Mouse (Mus musculus): Measurements from ENCODE around the gene Mknk2. TPM values are rescaled to one million over a fixed set of nuclear protein-coding genes. Genes with fewer than 3 reads are reported as not detected.

Mknk2 gene
- total and polyA plus RNA-seq, 2 experiments: 87.0 to 88.6 TPM

GRCm38 (mm10) chr10:80686617-80687016 lies 8.7 kb upstream of the Mknk2 start:
- no peak overlapping the region for H3K9ac ChIP-seq (ENCODE audit: low read depth, low read length)
- no peaks in the 10 kb centered on the region for H3K36me3 ChIP-seq (ENCODE audit: control insufficient read depth, insufficient read depth, low read length)
- TF ChIP-seq POLR2A (IDR thresholded peaks at IDR 0.05; ENCODE audit: extremely low read depth, insufficient read depth, low read length) (no peak), CTCF (IDR thresholded peaks at IDR 0.05; ENCODE audit: low read depth, low read length) (no peak)
- no peaks in the 10 kb centered on the region for H3K27me3 ChIP-seq (ENCODE audit: control insufficient read depth, insufficient read depth, low read length)
- 91% methylated on average over 3 of the region's 3 CpGs for WGBS
- no peak for DNase-seq (ENCODE audit: extremely low read depth, low read depth, low spot score)
- H3K79me2 ChIP-seq (ENCODE audit: control insufficient read depth, insufficient read depth, low read length): no peaks in the 10 kb centered on the region
- peaks cover 3% of the 10 kb centered on the region; the same call in 1 of the 2 replicates for H3K4me1 ChIP-seq (ENCODE audit: control insufficient read depth, insufficient read depth, low read length)
- H3K4me3 ChIP-seq (ENCODE audit: insufficient read depth, low read depth, low read length): no peak overlapping the region
- no peak overlapping the region for H3K27ac ChIP-seq (replicated peaks; ENCODE audit: insufficient read depth, low read depth, low read length)

GRCm38 (mm10) chr10:80684984-80685383 lies 7.1 kb upstream of the Mknk2 start:
- no peak for DNase-seq (ENCODE audit: extremely low read depth, low read depth, low spot score)
- WGBS: 93% methylated on average over 4 of the region's 4 CpGs
- TF ChIP-seq CTCF (IDR thresholded peaks at IDR 0.05; ENCODE audit: low read depth, low read length) (no peak), POLR2A (IDR thresholded peaks at IDR 0.05; ENCODE audit: extremely low read depth, insufficient read depth, low read length) (no peak)
- Histone ChIP-seq H3K36me3 (ENCODE audit: control insufficient read depth, insufficient read depth, low read length) (no peaks in the 10 kb centered on the region), H3K9ac (ENCODE audit: low read depth, low read length) (no peak overlapping the region), H3K27ac (replicated peaks; ENCODE audit: insufficient read depth, low read depth, low read length) (no peak overlapping the region), H3K79me2 (ENCODE audit: control insufficient read depth, insufficient read depth, low read length) (no peaks in the 10 kb centered on the region), H3K4me3 (ENCODE audit: insufficient read depth, low read depth, low read length) (no peak overlapping the region), H3K4me1 (ENCODE audit: control insufficient read depth, insufficient read depth, low read length) (peaks cover 5% of the 10 kb centered on the region; the same call in 1 of the 2 replicates), H3K27me3 (ENCODE audit: control insufficient read depth, insufficient read depth, low read length) (no peaks in the 10 kb centered on the region)

- Histone ChIP-seq H3K36me3 (ENCODE audit: control insufficient read depth, insufficient read depth, low read length) (no peaks in the 10 kb centered on the region), H3K9ac (ENCODE audit: low read depth, low read length) (no peak overlapping the region)
- 62% methylated on average over 6 of the region's 6 CpGs for WGBS
Observed at GRCm38 (mm10) chr10:80684214-80684613, 6.3 kb upstream of the Mknk2 start.

GRCm38 (mm10) chr10:80683647-80684046 lies 5.7 kb upstream of the Mknk2 start:
- Histone ChIP-seq H3K27me3 (ENCODE audit: control insufficient read depth, insufficient read depth, low read length) (no peaks in the 10 kb centered on the region), H3K9ac (ENCODE audit: low read depth, low read length) (no peak overlapping the region), H3K36me3 (ENCODE audit: control insufficient read depth, insufficient read depth, low read length) (no peaks in the 10 kb centered on the region), H3K79me2 (ENCODE audit: control insufficient read depth, insufficient read depth, low read length) (no peaks in the 10 kb centered on the region), H3K4me3 (ENCODE audit: insufficient read depth, low read depth, low read length) (no peak overlapping the region), H3K27ac (replicated peaks; ENCODE audit: insufficient read depth, low read depth, low read length) (no peak overlapping the region), H3K4me1 (ENCODE audit: control insufficient read depth, insufficient read depth, low read length) (peaks cover 16% of the 10 kb centered on the region)
- WGBS: 31% methylated on average over 1 of the region's 1 CpGs
- peak; percentile 72 for DNase-seq (ENCODE audit: extremely low read depth, low read depth, low spot score)
- no peak for TF ChIP-seq CTCF (IDR thresholded peaks at IDR 0.05; ENCODE audit: low read depth, low read length)
- no peak for TF ChIP-seq POLR2A (IDR thresholded peaks at IDR 0.05; ENCODE audit: extremely low read depth, insufficient read depth, low read length)

More at GRCm38 (mm10) chr10:80684214-80684613, 6.3 kb upstream of the Mknk2 start:
- Histone ChIP-seq H3K27me3 (ENCODE audit: control insufficient read depth, insufficient read depth, low read length) (no peaks in the 10 kb centered on the region), H3K4me3 (ENCODE audit: insufficient read depth, low read depth, low read length) (no peak overlapping the region), H3K4me1 (ENCODE audit: control insufficient read depth, insufficient read depth, low read length) (peaks cover 13% of the 10 kb centered on the region), H3K79me2 (ENCODE audit: control insufficient read depth, insufficient read depth, low read length) (no peaks in the 10 kb centered on the region), H3K27ac (replicated peaks; ENCODE audit: insufficient read depth, low read depth, low read length) (no peak overlapping the region)
- peak; percentile 59 for DNase-seq (ENCODE audit: extremely low read depth, low read depth, low spot score)
- TF ChIP-seq CTCF (IDR thresholded peaks at IDR 0.05; ENCODE audit: low read depth, low read length) (peak; percentile 96), POLR2A (IDR thresholded peaks at IDR 0.05; ENCODE audit: extremely low read depth, insufficient read depth, low read length) (no peak)

GRCm38 (mm10) chr10:80682003-80682402 lies 4.1 kb upstream of the Mknk2 start:
- Histone ChIP-seq H3K36me3 (ENCODE audit: control insufficient read depth, insufficient read depth, low read length) (no peaks in the 10 kb centered on the region), H3K79me2 (ENCODE audit: control insufficient read depth, insufficient read depth, low read length) (no peaks in the 10 kb centered on the region), H3K4me3 (ENCODE audit: insufficient read depth, low read depth, low read length) (no peak overlapping the region), H3K4me1 (ENCODE audit: control insufficient read depth, insufficient read depth, low read length) (peaks cover 27% of the 10 kb centered on the region), H3K27ac (replicated peaks; ENCODE audit: insufficient read depth, low read depth, low read length) (no peak overlapping the region), H3K27me3 (ENCODE audit: control insufficient read depth, insufficient read depth, low read length) (no peaks in the 10 kb centered on the region), H3K9ac (ENCODE audit: low read depth, low read length) (no peak overlapping the region)
- no peak for DNase-seq (ENCODE audit: extremely low read depth, low read depth, low spot score)
- 97% methylated on average over 6 of the region's 6 CpGs for WGBS
- TF ChIP-seq POLR2A (IDR thresholded peaks at IDR 0.05; ENCODE audit: extremely low read depth, insufficient read depth, low read length): no peak
- TF ChIP-seq CTCF (IDR thresholded peaks at IDR 0.05; ENCODE audit: low read depth, low read length): no peak

- 54% methylated on average over 2 of the region's 2 CpGs for WGBS
- H3K79me2 ChIP-seq (ENCODE audit: control insufficient read depth, insufficient read depth, low read length): peaks cover 8% of the 10 kb centered on the region; the same call in 1 of the 2 replicates
- H3K4me1 ChIP-seq (ENCODE audit: control insufficient read depth, insufficient read depth, low read length): peaks cover 27% of the 10 kb centered on the region
- H3K4me3 ChIP-seq (ENCODE audit: insufficient read depth, low read depth, low read length): no peak overlapping the region
- peak overlapping the region; percentile 99 for H3K27ac ChIP-seq (replicated peaks; ENCODE audit: insufficient read depth, low read depth, low read length)
- TF ChIP-seq POLR2A (IDR thresholded peaks at IDR 0.05; ENCODE audit: extremely low read depth, insufficient read depth, low read length) (no peak), CTCF (IDR thresholded peaks at IDR 0.05; ENCODE audit: low read depth, low read length) (no peak)
- DNase-seq (ENCODE audit: extremely low read depth, low read depth, low spot score): no peak
- no peaks in the 10 kb centered on the region for H3K27me3 ChIP-seq (ENCODE audit: control insufficient read depth, insufficient read depth, low read length)
- no peaks in the 10 kb centered on the region for H3K36me3 ChIP-seq (ENCODE audit: control insufficient read depth, insufficient read depth, low read length)
- H3K9ac ChIP-seq (ENCODE audit: low read depth, low read length): no peak overlapping the region
Observed at GRCm38 (mm10) chr10:80680260-80680696, 2.4 kb upstream of the Mknk2 start.

Data from liver, adult 2 months (tissue).